Mouse (Mus musculus) E14TG2a.4 (cell line): ENCODE results near the gene Gper1.

Experiments
- CTCF ChIP-seq: conservative IDR thresholded peaks from 2 replicates; pipeline ENCODE4 v1.5.1; 2014; ENCODE audit warnings: low read length
- NANOG ChIP-seq: IDR thresholded peaks from 2 replicates; pipeline ENCODE4 v1.6.1; 2014; ENCODE audit warnings: borderline replicate concordance, low read length, mixed read lengths
- POU5F1 ChIP-seq: IDR thresholded peaks from 2 replicates; pipeline ENCODE4 v1.6.1; 2014; ENCODE audit warnings: low read length, borderline replicate concordance

DNA sequence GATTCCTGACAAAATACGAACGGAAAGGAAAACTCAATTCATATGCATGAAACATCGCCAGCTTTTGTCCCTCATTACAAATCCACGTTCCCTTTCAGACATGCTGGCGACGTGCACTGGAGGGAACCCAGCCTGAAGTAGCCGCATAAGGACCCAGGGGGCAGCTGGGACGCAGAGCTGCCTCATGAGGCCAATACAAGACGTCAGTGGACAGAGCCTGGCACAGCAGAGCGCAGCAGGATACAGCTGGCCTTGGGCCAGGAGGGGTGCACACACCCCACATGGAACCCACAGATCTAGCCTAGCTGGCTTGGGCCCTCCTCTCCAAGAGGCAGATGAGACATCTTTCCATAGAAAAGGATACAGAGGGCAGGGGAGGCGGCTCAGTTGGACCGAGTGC lies 15.5 kb downstream of the Gper1 start:
- TF ChIP-seq CTCF (no peak), POU5F1 (no peak), NANOG (no peak)
